Mouse (Mus musculus): Measurements from ENCODE around the gene Slc48a1.

DNA sequence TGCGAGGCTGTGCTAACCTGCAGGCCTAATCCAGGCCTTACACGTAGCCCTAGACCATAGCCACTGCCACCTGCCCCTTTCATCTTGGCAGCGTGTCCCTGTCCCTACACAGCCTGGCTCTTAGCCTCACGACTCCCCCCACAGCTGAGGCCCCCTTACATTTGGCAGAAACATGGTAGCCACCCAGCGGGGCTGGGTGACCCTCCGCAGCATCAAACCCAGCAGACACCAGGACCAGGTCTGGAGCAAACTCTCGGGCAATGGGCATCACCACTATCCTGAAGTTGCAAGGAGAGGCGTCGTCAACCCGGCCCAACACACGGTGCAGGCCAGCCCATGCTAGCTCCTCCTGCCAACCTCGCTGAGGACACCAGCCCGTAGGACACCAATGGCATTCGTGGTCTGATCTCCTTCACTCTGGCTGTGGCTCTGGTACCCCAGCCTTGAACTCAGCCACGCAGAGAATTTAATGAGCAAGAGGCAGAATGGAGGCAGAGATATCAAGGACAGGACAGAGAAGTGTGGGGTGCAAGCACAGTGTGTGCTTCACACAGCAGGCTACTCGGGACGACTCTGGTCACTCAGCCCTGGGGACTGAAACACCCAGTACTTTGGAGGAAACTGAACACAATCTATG lies 18.5 kb downstream of the Slc48a1 start:
- TF ChIP-seq CTCF (IDR thresholded peaks at IDR 0.05; ENCODE audit: low read depth) (no peak), EP300 (optimal IDR thresholded peaks at IDR 0.05) (no peak)
